Mouse (Mus musculus): Measurements from ENCODE around the gene Limch1. TPM values are rescaled to one million over a fixed set of nuclear protein-coding genes. Genes with fewer than 3 reads are reported as not detected.

Gene Limch1
- polyA plus RNA-seq, 1 experiment from 2014 or later = 47.1 TPM

GRCm38 (mm10) chr5:66720921-66721320 is 24.7 kb upstream of the Limch1 start:
- WGBS = 11% methylated on average over 5 of the region's 5 CpGs
- no peaks in the 10 kb centered on the region for H3K9me3 ChIP-seq
- H3K27me3 ChIP-seq (replicated peaks; ENCODE audit: low read depth, poor library complexity, severe bottlenecking) = no peaks in the 10 kb centered on the region
- H3K4me3 ChIP-seq = no peak overlapping the region
- peaks cover 49% of the 10 kb centered on the region for H3K4me1 ChIP-seq
- no peaks in the 10 kb centered on the region for H3K36me3 ChIP-seq (replicated peaks)
- no peak for DNase-seq (ENCODE audit: low spot score)
- 0 out of 2 replicates have a peak overlapping the region, but pooled peaks have one; percentile 25 for H3K27ac ChIP-seq (replicated peaks)

GRCm38 (mm10) chr5:66722586-66722985 is 23.0 kb upstream of the Limch1 start:
- H3K4me1 ChIP-seq = peaks cover 50% of the 10 kb centered on the region
- H3K36me3 ChIP-seq (replicated peaks) = no peaks in the 10 kb centered on the region
- H3K27me3 ChIP-seq (replicated peaks; ENCODE audit: low read depth, poor library complexity, severe bottlenecking) = no peaks in the 10 kb centered on the region
- no peak overlapping the region for H3K4me3 ChIP-seq
- no peaks in the 10 kb centered on the region for H3K9me3 ChIP-seq
- WGBS = 60% methylated on average over 9 of the region's 9 CpGs
- DNase-seq (ENCODE audit: low spot score) = no peak
- peak overlapping the region; percentile 67 for H3K27ac ChIP-seq (replicated peaks)

GRCm38 (mm10) chr5:66723037-66723436 is 22.6 kb upstream of the Limch1 start:
- no peak for DNase-seq (ENCODE audit: low spot score)
- Histone ChIP-seq H3K9me3 (no peaks in the 10 kb centered on the region), H3K4me3 (no peak overlapping the region), H3K4me1 (peaks cover 46% of the 10 kb centered on the region), H3K27me3 (replicated peaks; ENCODE audit: low read depth, poor library complexity, severe bottlenecking) (no peaks in the 10 kb centered on the region), H3K27ac (replicated peaks) (peak overlapping the region; percentile 67), H3K36me3 (replicated peaks) (no peaks in the 10 kb centered on the region)
- WGBS = 48% methylated on average over 4 of the region's 4 CpGs

- WGBS = 85% methylated on average over 3 of the region's 3 CpGs
- Histone ChIP-seq H3K4me1 (peaks cover 40% of the 10 kb centered on the region), H3K4me3 (no peak overlapping the region), H3K27ac (replicated peaks) (peak overlapping the region; percentile 67; the same call in 1 of the 2 replicates), H3K36me3 (replicated peaks) (no peaks in the 10 kb centered on the region), H3K27me3 (replicated peaks; ENCODE audit: low read depth, poor library complexity, severe bottlenecking) (no peaks in the 10 kb centered on the region), H3K9me3 (no peaks in the 10 kb centered on the region)
- DNase-seq (ENCODE audit: low spot score) = no peak
These were observed 22.0 kb upstream of the Limch1 start for GRCm38 (mm10) chr5:66723626-66724025.

- Histone ChIP-seq H3K4me3 (no peak overlapping the region), H3K9me3 (no peaks in the 10 kb centered on the region), H3K36me3 (replicated peaks) (no peaks in the 10 kb centered on the region), H3K27me3 (replicated peaks; ENCODE audit: low read depth, poor library complexity, severe bottlenecking) (no peaks in the 10 kb centered on the region), H3K4me1 (peaks cover 14% of the 10 kb centered on the region), H3K27ac (replicated peaks) (no peak overlapping the region)
- no peak for DNase-seq (ENCODE audit: low spot score)
- WGBS = 90% methylated on average over 4 of the region's 4 CpGs
These were observed 16.3 kb upstream of the Limch1 start for GRCm38 (mm10) chr5:66729306-66729705.

- Histone ChIP-seq H3K36me3 (replicated peaks) (no peaks in the 10 kb centered on the region), H3K9me3 (no peaks in the 10 kb centered on the region), H3K27ac (replicated peaks) (peak overlapping the region; percentile 54), H3K4me3 (no peak overlapping the region), H3K27me3 (replicated peaks; ENCODE audit: low read depth, poor library complexity, severe bottlenecking) (no peaks in the 10 kb centered on the region), H3K4me1 (peaks cover 14% of the 10 kb centered on the region)
- peak; percentile 54 for DNase-seq (ENCODE audit: low spot score)
- 51% methylated on average over 11 of the region's 11 CpGs for WGBS
These were observed 14.9 kb upstream of the Limch1 start for GRCm38 (mm10) chr5:66730621-66731301.

- DNase-seq (ENCODE audit: low spot score) = no peak
- no peaks in the 10 kb centered on the region for H3K36me3 ChIP-seq (replicated peaks)
- 84% methylated on average over 1 of the region's 1 CpGs for WGBS
- H3K27me3 ChIP-seq (replicated peaks; ENCODE audit: low read depth, poor library complexity, severe bottlenecking) = no peaks in the 10 kb centered on the region
- H3K4me1 ChIP-seq = peaks cover 12% of the 10 kb centered on the region
- no peak overlapping the region for H3K27ac ChIP-seq (replicated peaks)
- H3K4me3 ChIP-seq = no peak overlapping the region
- no peaks in the 10 kb centered on the region for H3K9me3 ChIP-seq
These were observed 14.3 kb upstream of the Limch1 start for GRCm38 (mm10) chr5:66731302-66731697.

- Histone ChIP-seq H3K27ac (replicated peaks) (no peak overlapping the region), H3K4me3 (no peak overlapping the region), H3K36me3 (replicated peaks) (no peaks in the 10 kb centered on the region), H3K4me1 (peaks cover 10% of the 10 kb centered on the region), H3K27me3 (replicated peaks; ENCODE audit: low read depth, poor library complexity, severe bottlenecking) (no peaks in the 10 kb centered on the region), H3K9me3 (no peaks in the 10 kb centered on the region)
- WGBS = 100% methylated on average over 1 of the region's 1 CpGs
- DNase-seq (ENCODE audit: low spot score) = no peak
These were observed 12.1 kb upstream of the Limch1 start for GRCm38 (mm10) chr5:66733556-66733955.

GRCm38 (mm10) chr5:66739376-66739775 is 6.3 kb upstream of the Limch1 start:
- Histone ChIP-seq H3K4me1 (no peaks in the 10 kb centered on the region), H3K27me3 (replicated peaks; ENCODE audit: low read depth, poor library complexity, severe bottlenecking) (peaks cover 10% of the 10 kb centered on the region; the same call in 1 of the 2 replicates), H3K36me3 (replicated peaks) (no peaks in the 10 kb centered on the region), H3K9me3 (no peaks in the 10 kb centered on the region), H3K27ac (replicated peaks) (no peak overlapping the region), H3K4me3 (no peak overlapping the region)
- WGBS = 94% methylated on average over 3 of the region's 3 CpGs
- DNase-seq (ENCODE audit: low spot score) = no peak

GRCm38 (mm10) chr5:66745996-66746681 is 512 bp downstream of the Limch1 start:
- peaks cover 41% of the 10 kb centered on the region for H3K4me1 ChIP-seq
- WGBS = under 1% methylated on average over 42 of the region's 42 CpGs
- DNase-seq (ENCODE audit: low spot score) = peak; percentile 79
- peaks cover 48% of the 10 kb centered on the region for H3K27me3 ChIP-seq (replicated peaks; ENCODE audit: low read depth, poor library complexity, severe bottlenecking)
- peak overlapping the region; percentile 85 for H3K4me3 ChIP-seq
- no peaks in the 10 kb centered on the region for H3K9me3 ChIP-seq
- no peaks in the 10 kb centered on the region for H3K36me3 ChIP-seq (replicated peaks)
- H3K27ac ChIP-seq (replicated peaks) = peak overlapping the region; percentile 85

GRCm38 (mm10) chr5:66746761-66747160 is 1.1 kb downstream of the Limch1 start:
- H3K27ac ChIP-seq (replicated peaks) = peak overlapping the region; percentile 85; the same call in 1 of the 2 replicates
- DNase-seq (ENCODE audit: low spot score) = peak; percentile 39
- peaks cover 47% of the 10 kb centered on the region for H3K4me1 ChIP-seq
- H3K4me3 ChIP-seq = peak overlapping the region; percentile 85
- no peaks in the 10 kb centered on the region for H3K9me3 ChIP-seq
- H3K36me3 ChIP-seq (replicated peaks) = no peaks in the 10 kb centered on the region
- peaks cover 48% of the 10 kb centered on the region for H3K27me3 ChIP-seq (replicated peaks; ENCODE audit: low read depth, poor library complexity, severe bottlenecking)
- 3% methylated on average over 11 of the region's 11 CpGs for WGBS

- H3K27ac ChIP-seq (replicated peaks) = 0 out of 2 replicates have a peak overlapping the region, but pooled peaks have one; percentile 24
- H3K27me3 ChIP-seq (replicated peaks; ENCODE audit: low read depth, poor library complexity, severe bottlenecking) = peaks cover 48% of the 10 kb centered on the region
- DNase-seq (ENCODE audit: low spot score) = peak; percentile 33
- H3K9me3 ChIP-seq = no peaks in the 10 kb centered on the region
- 9% methylated on average over 10 of the region's 10 CpGs for WGBS
- peaks cover 47% of the 10 kb centered on the region for H3K4me1 ChIP-seq
- H3K4me3 ChIP-seq = peak overlapping the region; percentile 85
- no peaks in the 10 kb centered on the region for H3K36me3 ChIP-seq (replicated peaks)
These were observed 2.3 kb downstream of the Limch1 start for GRCm38 (mm10) chr5:66747761-66748430.
